Mouse (Mus musculus) thymus, adult 2 months (tissue): ENCODE results near the gene Icam5. TPM values are rescaled to one million over a fixed set of nuclear protein-coding genes. Genes with fewer than 3 reads are reported as not detected.
A peak's percentile ranks its signal among the peaks of the same experiment; 100 is the strongest.

Experiments
- DNase-seq: peaks from one replicate; pipeline ENCODE4 v3.0.0; 2021
- H3K27ac ChIP-seq: fragments of 200-500 bp; 2 replicates; pipeline ENCODE4 v1.5.1; 2012; ENCODE audit warnings: low read length, control low read depth; ENCODE audit not compliant: control insufficient read depth, insufficient read depth
- H3K27me3 ChIP-seq: fragments of 200-500 bp; 2 replicates; pipeline ENCODE4 v1.6.1; 2012; ENCODE audit warnings: mild to moderate bottlenecking, low read length, moderate library complexity, mixed read lengths; ENCODE audit not compliant: control insufficient read depth, insufficient read depth
- H3K36me3 ChIP-seq: fragments of 200-500 bp; 2 replicates; pipeline ENCODE4 v1.6.1; 2012; ENCODE audit warnings: mild to moderate bottlenecking, low read length, moderate library complexity; ENCODE audit not compliant: control insufficient read depth, insufficient read depth
- H3K4me1 ChIP-seq: fragments of 200-500 bp; replicated peaks from 2 replicates; pipeline ENCODE4 v1.6.1; 2012; ENCODE audit warnings: low read length; ENCODE audit not compliant: control insufficient read depth, insufficient read depth
- H3K4me3 ChIP-seq: fragments of 200-500 bp; 2 replicates; pipeline ENCODE4 v1.5.1; 2012; ENCODE audit warnings: mild to moderate bottlenecking, low read length, control low read depth, moderate library complexity; ENCODE audit not compliant: control insufficient read depth, insufficient read depth
- CTCF ChIP-seq: fragments of 200-500 bp; IDR thresholded peaks from 2 replicates; pipeline ENCODE4 v1.5.1; 2012; ENCODE audit warnings: mild to moderate bottlenecking, control low read depth, low read length, moderate library complexity, borderline replicate concordance; ENCODE audit not compliant: control insufficient read depth, poor library complexity, insufficient read depth; ENCODE audit errors: extremely low read depth
- POLR2A ChIP-seq: fragments of 200-500 bp; IDR thresholded peaks from 2 replicates; pipeline ENCODE4 v1.6.1; 2012; ENCODE audit warnings: mild to moderate bottlenecking, low read length, control low read depth, moderate library complexity; ENCODE audit not compliant: control insufficient read depth, poor library complexity, insufficient read depth; ENCODE audit errors: extremely low read depth
- WGBS: fragments of 180-500 bp; shearing (Covaris S2); methylation state at CpG from one replicate; pipeline ENCODE4 v1.1.7; 2018; 5-methylcytosine and 5-hydroxymethylcytosine counted together
- polyA plus RNA-seq: library from polyadenylated mRNA; depleted of rRNA; stranded (reverse); fragments of >200 nt; gene quantifications from 2 replicates; pipeline ENCODE4 v1.2.3, GENCODE M21; 2012

The Icam5 gene
- polyA plus RNA-seq, 1 experiment, result 0.63 TPM

GRCm38 (mm10) chr9:21026849-21027248 is 5.0 kb upstream of the Icam5 start:
- no peaks in the 10 kb centered on the region for H3K36me3 ChIP-seq
- no peak overlapping the region for H3K4me3 ChIP-seq

DNA sequence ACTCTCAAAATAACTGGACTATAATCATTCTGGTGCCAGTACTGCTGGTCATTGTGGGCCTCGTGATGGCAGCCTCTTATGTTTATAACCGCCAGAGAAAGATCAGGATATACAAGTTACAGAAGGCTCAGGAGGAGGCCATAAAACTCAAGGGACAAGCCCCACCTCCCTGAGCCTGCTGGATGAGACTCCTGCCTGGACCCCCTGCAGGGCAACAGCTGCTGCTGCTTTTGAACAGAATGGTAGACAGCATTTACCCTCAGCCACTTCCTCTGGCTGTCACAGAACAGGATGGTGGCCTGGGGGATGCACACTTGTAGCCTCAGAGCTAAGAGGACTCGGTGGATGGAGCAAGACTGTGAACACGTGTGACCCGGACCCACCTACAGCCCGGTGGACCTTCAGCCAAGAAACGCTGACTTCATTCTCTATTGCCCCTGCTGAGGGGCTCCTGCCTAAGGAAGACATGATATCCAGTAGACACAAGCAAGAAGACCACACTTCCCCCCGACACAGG is 4.0 kb upstream of the Icam5 start:
- no peak for DNase-seq
- H3K27ac ChIP-seq, result no peak overlapping the region
- TF ChIP-seq CTCF, result no peak
- no peak for TF ChIP-seq POLR2A
- peaks cover 32% of the 10 kb centered on the region for H3K4me1 ChIP-seq
- no peak overlapping the region for H3K4me3 ChIP-seq
- peaks cover 7% of the 10 kb centered on the region; the same call in 1 of the 2 replicates for H3K27me3 ChIP-seq
- WGBS, result 92% methylated on average over 8 of the region's 8 CpGs
- no peaks in the 10 kb centered on the region for H3K36me3 ChIP-seq

More at GRCm38 (mm10) chr9:21026849-21027248, 5.0 kb upstream of the Icam5 start:
- WGBS, result 95% methylated on average over 12 of the region's 12 CpGs
- no peak overlapping the region for H3K27ac ChIP-seq
- no peak for DNase-seq
- H3K27me3 ChIP-seq, result no peaks in the 10 kb centered on the region; the same call in 1 of the 2 replicates
- peaks cover 22% of the 10 kb centered on the region for H3K4me1 ChIP-seq
- TF ChIP-seq POLR2A (no peak), CTCF (no peak)

- 90% methylated on average over 6 of the region's 6 CpGs for WGBS
- no peak for TF ChIP-seq CTCF
- H3K4me3 ChIP-seq, result no peak overlapping the region
- DNase-seq, result no peak
- no peaks in the 10 kb centered on the region for H3K36me3 ChIP-seq
- no peak overlapping the region for H3K27ac ChIP-seq
- peaks cover 13% of the 10 kb centered on the region; the same call in 1 of the 2 replicates for H3K27me3 ChIP-seq
- peaks cover 39% of the 10 kb centered on the region for H3K4me1 ChIP-seq
Measured at GRCm38 (mm10) chr9:21028560-21029110, 3.2 kb upstream of the Icam5 start.

GRCm38 (mm10) chr9:21029291-21030054 is 2.4 kb upstream of the Icam5 start, which contains the start of gene Icam4:
TSS of gene Icam4 (plus strand) at chr9:21029373.
- peak; percentile 79 for DNase-seq
- Histone ChIP-seq H3K27me3 (peaks cover 17% of the 10 kb centered on the region), H3K4me1 (peaks cover 39% of the 10 kb centered on the region), H3K27ac (no peak within 1 kb of the TSS), H3K36me3 (no peaks in the 10 kb centered on the region), H3K4me3 (peak within 1 kb of the TSS; percentile 17)
- TF ChIP-seq CTCF (peak; percentile 91), POLR2A (no peak)
- 4% methylated on average over 37 of the region's 37 CpGs for WGBS

DNA sequence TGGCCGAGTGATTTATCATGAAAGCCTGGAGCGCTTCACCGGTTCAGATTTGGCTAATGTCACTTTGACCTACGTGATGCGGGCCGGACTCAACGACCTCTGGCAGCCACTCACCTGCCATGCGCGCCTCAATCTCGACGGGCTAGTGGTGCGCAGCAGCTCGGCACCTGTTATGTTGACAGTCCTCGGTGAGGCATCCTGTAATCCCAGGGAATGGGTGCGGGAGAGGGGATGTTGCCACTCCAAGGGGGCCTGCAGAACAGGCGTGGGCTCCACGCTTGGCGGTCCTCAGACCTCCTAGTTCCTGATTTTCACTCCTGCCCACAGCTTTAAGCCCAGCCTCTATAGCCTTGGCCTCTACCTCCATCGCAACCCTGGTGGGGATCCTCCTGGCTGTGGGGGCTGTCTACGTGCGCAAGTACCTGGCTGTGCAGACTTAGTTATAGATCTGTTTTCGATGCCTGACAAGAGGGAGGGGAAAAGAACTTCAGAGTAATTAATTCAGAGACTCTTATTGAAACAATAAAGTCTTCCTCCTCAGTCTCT is 1.7 kb upstream of the Icam5 start:
- H3K4me1 ChIP-seq, result peaks cover 39% of the 10 kb centered on the region
- peak; percentile 19 for DNase-seq
- H3K4me3 ChIP-seq, result peak overlapping the region; percentile 14
- H3K27me3 ChIP-seq, result peaks cover 23% of the 10 kb centered on the region
- TF ChIP-seq POLR2A, result no peak
- no peak for TF ChIP-seq CTCF
- 20% methylated on average over 22 of the region's 22 CpGs for WGBS
- no peak overlapping the region for H3K27ac ChIP-seq
- no peaks in the 10 kb centered on the region for H3K36me3 ChIP-seq

GRCm38 (mm10) chr9:21030781-21031250 is 1.1 kb upstream of the Icam5 start:
- TF ChIP-seq POLR2A, result no peak
- TF ChIP-seq CTCF, result no peak
- peaks cover 26% of the 10 kb centered on the region for H3K27me3 ChIP-seq
- DNase-seq, result peak; percentile 87
- H3K4me3 ChIP-seq, result peak overlapping the region; percentile 55
- peak overlapping the region; percentile 10; the same call in 1 of the 2 replicates for H3K27ac ChIP-seq
- peaks cover 39% of the 10 kb centered on the region for H3K4me1 ChIP-seq
- no peaks in the 10 kb centered on the region for H3K36me3 ChIP-seq
- under 1% methylated on average over 13 of the region's 13 CpGs for WGBS
